In the genomic region with DNA sequence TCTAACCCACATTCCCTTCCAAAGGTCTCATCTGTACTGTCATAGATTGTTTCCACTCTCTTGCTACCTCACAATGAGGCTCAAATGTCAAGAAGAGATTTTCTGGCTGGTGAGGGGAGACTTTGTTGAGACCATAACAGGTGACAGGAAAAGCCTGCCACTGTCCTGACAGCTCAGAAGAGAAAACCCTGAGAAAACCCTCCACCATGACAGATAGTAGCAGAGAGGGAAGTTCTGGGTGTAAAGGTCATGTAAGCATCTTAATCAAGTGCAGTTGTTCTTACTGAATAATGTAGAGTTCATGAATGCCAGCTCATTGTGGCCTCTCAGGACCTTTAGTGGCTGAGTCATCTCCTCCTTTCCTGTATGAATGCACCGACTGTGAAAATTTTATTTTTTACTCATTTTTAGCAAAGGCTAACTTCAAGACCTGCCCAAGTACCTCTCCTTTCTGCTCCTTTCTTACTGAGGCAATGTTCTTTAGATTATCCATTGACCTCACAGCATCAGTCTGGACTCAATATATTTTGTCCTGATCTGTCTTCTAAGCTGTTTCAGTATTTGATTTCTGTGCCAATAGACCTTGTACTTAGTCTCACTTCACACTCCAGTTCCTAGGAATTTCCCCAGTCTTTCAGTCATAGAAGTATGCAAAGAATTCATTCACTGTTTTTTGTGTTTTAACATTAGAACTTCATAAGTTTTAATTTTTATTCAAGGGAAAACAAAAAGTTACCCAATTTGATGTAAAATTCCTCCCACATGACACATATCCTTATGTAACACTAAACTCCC, we compare ENCODE assay signal across 29 mouse cellular contexts. TPM values are rescaled to one million over a fixed set of nuclear protein-coding genes. Genes with fewer than 3 reads are reported as not detected.
DNase-seq lines count a peak whose midpoint lies in the region; ATAC-seq lines count a peak whose summit lies in the region.
"Not testable (repeated sequence)": the region's sequence is repeated elsewhere in the genome, so short reads cannot be mapped to it uniquely, and the experiment has no call there.
"Had no signal": no experiment of that assay in that cellular context is flagged by ENCODE, and none has a peak within 500 bp of the region (broad histone marks: within the 10 kb centered on the region; RNA-seq: fewer than 3 reads in every experiment).

No protein-coding gene starts in this region.

- ATAC-seq in intestine, embryonic 14.5 days (replicated peaks; ENCODE audit: low FRiP score, low TSS enrichment, low read depth): not testable (repeated sequence)

- peak; percentile 8 for DNase-seq in 416B (ENCODE audit: low read depth)
- DNase-seq in adrenal gland, adult (ENCODE audit: inconsistent age in 2 of 2, low spot score in 1 of 2): peak; percentile 35 to 85
- peak; percentile 4 for DNase-seq in adrenal gland, postnatal 14 days
- peak; percentile 16 for DNase-seq in intestine, embryonic 14.5 days (ENCODE audit: low spot score)
- DNase-seq in kidney, adult 9 months: peak; percentile 11
- DNase-seq in kidney, postnatal 25 days: peak; percentile 1 to 26
- DNase-seq in spleen, postnatal 4 days (ENCODE audit: low spot score in 2 of 2): peak; percentile 11 to 63

- 76% methylated on average over 1 of the region's 1 CpGs for WGBS in intestine, embryonic 14.5 days

- not testable (repeated sequence) for H3K9me3 ChIP-seq in intestine, embryonic 14.5 days (ENCODE audit: control insufficient read depth, low read length)

- H3K36me3 ChIP-seq in intestine, embryonic 14.5 days (ENCODE audit: control insufficient read depth, insufficient read depth, low read length): not testable (repeated sequence)

- H3K27ac ChIP-seq in intestine, embryonic 14.5 days (ENCODE audit: low read depth): not testable (repeated sequence)

- H3K4me1 ChIP-seq in intestine, embryonic 14.5 days (replicated peaks; ENCODE audit: control insufficient read depth, insufficient read depth, low read length): not testable (repeated sequence)

- not testable (repeated sequence) for H3K4me3 ChIP-seq in intestine, embryonic 14.5 days (ENCODE audit: low read depth, low read length)

- not testable (repeated sequence) for H3K9ac ChIP-seq in intestine, embryonic 14.5 days (ENCODE audit: low read length)

- H3K27me3 ChIP-seq in intestine, embryonic 14.5 days (replicated peaks; ENCODE audit: control insufficient read depth, insufficient read depth, low read length): not testable (repeated sequence)

- H3K4me2 ChIP-seq in intestine, embryonic 14.5 days (ENCODE audit: low read length): not testable (repeated sequence)

RNA-seq across cellular contexts. Expression of gene Gm8094, which starts 8.7 kb away (rescaled TPM):
- total RNA-seq in adrenal gland, postnatal 14 days (2021): not detected in 2 replicates
- not detected in 2 replicates for polyA plus RNA-seq in intestine, embryonic 14.5 days (2014; fragmentation: Nextera tagmentation; extraction: Ambion mirVana)
- total RNA-seq: adrenal gland, postnatal 25 days; CH12.LX; G1E; gastrocnemius, adult 8-10 months; gastrocnemius, postnatal 25 days; heart, adult 2 months; heart, postnatal 14 days; hematopoietic stem cell, adult 5-6 weeks had no signal
- polyA plus RNA-seq: brain, embryonic 14.5 days; cortical plate, adult 2 months; embryonic facial prominence, embryonic 10.5 days; embryonic facial prominence, embryonic 13.5 days; erythroblast, embryonic 14.5 days; forebrain, embryonic 12.5 days; forebrain, embryonic 15.5 days; G1E; gonadal fat pad, adult 2 months; heart, adult 2 months; heart, embryonic 10.5 days; heart, embryonic 13.5 days; hindbrain, embryonic 12.5 days; hindbrain, embryonic 15.5 days; intestine, embryonic 15.5 days had no signal

RNA-seq across cellular contexts. Expression of gene Gm8104, which starts 15.3 kb away (rescaled TPM):
- total RNA-seq in adrenal gland, postnatal 14 days (2021): not detected in 2 replicates
- not detected in 2 replicates for polyA plus RNA-seq in intestine, embryonic 14.5 days (2014; fragmentation: Nextera tagmentation; extraction: Ambion mirVana)
- total RNA-seq: adrenal gland, postnatal 25 days; CH12.LX; G1E; gastrocnemius, adult 8-10 months; gastrocnemius, postnatal 25 days; heart, adult 2 months; heart, postnatal 14 days; hematopoietic stem cell, adult 5-6 weeks had no signal
- polyA plus RNA-seq: brain, embryonic 14.5 days; embryonic facial prominence, embryonic 10.5 days; embryonic facial prominence, embryonic 13.5 days; erythroblast, embryonic 14.5 days; forebrain, embryonic 12.5 days; forebrain, embryonic 15.5 days; G1E; gonadal fat pad, adult 2 months; heart, adult 2 months; heart, embryonic 16.5 days; hindbrain, embryonic 12.5 days; intestine, embryonic 15.5 days had no signal

Comparison
In these comparisons a context has a peak if more than half of its experiments do, and no peak if none do; other contexts are left out.
1. DNase-seq: peak in every context shown above with its lines; median percentile 60 in adrenal gland, adult; 37 in spleen, postnatal 4 days; 16 in intestine, embryonic 14.5 days; 14 in kidney, postnatal 25 days; 11 in kidney, adult 9 months; 8 in 416B; 4 in adrenal gland, postnatal 14 days.